Mouse (Mus musculus): Measurements from ENCODE around the gene Ifitm1. TPM values are rescaled to one million over a fixed set of nuclear protein-coding genes. Genes with fewer than 3 reads are reported as not detected.
"Not testable (repeated sequence)": the region's sequence is repeated elsewhere in the genome, so short reads cannot be mapped to it uniquely, and the experiment has no call there.

Ifitm1 gene
- polyA plus RNA-seq, 1 experiment: 161 TPM

GRCm38 (mm10) chr7:140949255-140949654 lies 17.8 kb upstream of the Ifitm1 start:
- no peak for DNase-seq (ENCODE audit: low read depth, low spot score)

DNA sequence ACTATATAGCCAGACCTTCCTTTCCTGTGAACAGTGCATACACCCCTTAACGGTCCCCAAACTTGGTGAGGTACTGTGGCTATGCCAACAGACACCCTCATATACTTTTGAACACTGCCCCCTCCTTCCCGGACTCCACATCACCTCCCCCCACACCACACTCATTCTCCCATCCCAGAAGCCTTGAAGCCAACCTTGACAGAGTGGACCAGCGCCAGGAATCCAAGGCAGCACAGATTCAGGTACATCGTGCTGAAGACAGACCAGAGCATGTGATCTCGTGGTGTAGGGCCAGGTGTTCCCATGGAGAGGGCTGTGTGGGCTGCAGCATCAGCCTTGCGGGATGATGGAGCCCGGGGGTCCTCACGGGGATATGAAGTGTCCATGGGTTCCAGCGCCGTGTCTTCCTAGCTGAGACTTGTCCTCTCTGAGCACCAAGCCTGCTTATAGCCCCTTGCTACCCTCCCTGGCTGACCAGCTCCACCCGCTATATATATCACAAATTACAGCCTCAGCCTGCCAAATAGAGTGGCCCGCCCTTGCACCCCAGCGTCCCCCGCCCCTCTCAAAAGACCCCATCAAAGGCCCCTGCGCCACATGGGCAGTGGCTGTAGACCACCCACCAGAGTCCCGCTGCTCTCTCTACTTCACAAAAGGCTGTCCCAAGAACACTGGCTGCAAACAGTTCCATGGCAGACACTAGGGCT lies 17.0 kb upstream of the Ifitm1 start, which contains the start of gene Ifitm5:
Gene Ifitm5, minus strand, starts transcription at position 468 of the 707 bp plus-strand sequence.
- no peak for DNase-seq (ENCODE audit: low read depth, low spot score)
- 69% methylated on average over 16 of the region's 16 CpGs for WGBS

More at GRCm38 (mm10) chr7:140949255-140949654, 17.8 kb upstream of the Ifitm1 start:
- 84% methylated on average over 6 of the region's 6 CpGs for WGBS

DNA sequence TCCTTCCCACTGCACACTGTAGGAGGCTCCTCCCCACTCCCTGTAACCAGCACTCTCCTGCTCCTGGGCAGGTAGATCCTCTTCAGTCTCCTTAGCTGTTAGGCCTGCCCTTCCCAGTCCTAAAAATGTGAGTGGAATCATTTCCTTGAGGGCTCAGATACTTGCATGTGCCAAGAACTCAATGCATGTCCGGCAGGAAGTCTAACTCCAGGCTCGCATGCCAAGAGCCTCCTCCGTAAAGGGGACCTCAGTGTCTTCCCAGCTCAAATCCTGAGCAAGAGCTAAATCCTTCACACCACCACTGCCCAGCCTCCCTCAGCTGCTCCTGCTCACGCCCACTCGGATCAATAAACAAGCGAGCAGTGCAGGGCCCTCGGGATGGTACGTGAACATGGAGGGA lies 16.0 kb upstream of the Ifitm1 start:
- DNase-seq (ENCODE audit: low read depth, low spot score): no peak
- WGBS: 16% methylated on average over 8 of the region's 8 CpGs

- WGBS: 51% methylated on average over 6 of the region's 6 CpGs
- no peak for DNase-seq (ENCODE audit: low read depth, low spot score)
Observed at GRCm38 (mm10) chr7:140951765-140952164, 15.3 kb upstream of the Ifitm1 start.

DNA sequence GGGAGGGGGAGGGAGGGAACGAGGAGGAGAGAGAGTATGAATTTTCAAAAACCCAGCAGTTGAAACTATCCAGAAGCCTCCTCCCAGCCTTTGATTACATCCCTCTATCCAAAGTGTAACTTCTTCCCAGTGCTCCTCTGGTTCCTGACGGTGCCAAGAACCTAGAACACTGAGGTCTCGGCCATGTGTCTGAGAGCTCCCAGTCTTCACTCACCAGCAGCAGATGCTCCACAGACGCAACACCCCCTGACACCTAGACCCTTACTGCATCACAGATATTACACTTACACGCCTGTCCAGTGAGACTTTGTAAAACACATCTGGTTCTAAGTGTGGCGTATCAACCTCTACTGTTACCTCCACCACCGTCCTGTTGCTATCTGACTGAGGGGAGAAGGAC lies 14.6 kb upstream of the Ifitm1 start:
- WGBS: 67% methylated on average over 7 of the region's 7 CpGs
- DNase-seq (ENCODE audit: low read depth, low spot score): no peak

- 61% methylated on average over 11 of the region's 11 CpGs for WGBS
- no peak for DNase-seq (ENCODE audit: low read depth, low spot score)
Observed at GRCm38 (mm10) chr7:140953133-140953532, 13.9 kb upstream of the Ifitm1 start.

DNA sequence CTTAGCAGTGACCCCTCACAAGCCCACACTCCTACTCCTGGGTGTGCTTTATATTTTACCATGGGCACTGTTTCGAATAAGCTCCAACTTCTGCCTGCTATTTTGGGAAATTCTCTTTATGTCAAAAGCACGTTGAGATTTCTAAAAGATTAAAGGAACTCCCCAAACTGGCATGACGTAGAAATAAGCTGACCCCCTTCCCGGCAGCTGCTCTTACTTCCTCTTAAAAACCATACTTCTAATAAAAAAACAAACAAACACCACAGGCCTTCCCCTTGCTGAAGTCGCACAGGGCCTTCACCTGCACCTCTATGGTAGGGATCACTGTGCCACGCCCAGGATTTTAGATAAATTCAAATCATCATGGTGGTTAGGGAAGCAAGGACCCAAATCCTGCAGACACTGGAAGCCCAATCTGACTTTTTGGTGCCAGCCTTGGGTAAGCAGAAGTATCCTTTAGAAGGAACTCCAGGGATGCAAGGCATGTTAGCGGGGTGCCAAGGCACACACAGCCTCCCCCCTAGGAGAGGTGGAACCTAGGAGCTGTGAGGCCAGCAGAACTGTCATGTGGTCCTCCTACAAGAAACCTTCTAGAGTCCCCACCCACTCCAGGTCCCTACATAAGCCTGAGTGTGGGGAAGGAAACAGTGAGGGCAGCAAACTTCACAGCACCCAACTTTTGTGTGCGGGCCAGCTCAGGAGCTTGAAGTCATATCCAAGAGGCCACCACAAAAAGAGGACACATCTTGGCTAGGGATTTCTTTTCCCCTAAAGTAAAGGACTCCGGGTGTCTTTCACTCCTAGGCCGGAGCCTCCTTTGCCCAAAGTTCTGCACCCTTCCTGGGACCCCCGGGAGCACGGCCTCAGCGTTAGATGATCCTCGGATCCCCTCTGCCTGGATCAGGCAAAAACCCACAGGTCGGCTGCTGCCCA lies 13.0 kb upstream of the Ifitm1 start:
- DNase-seq (ENCODE audit: low read depth, low spot score): no peak
- 24% methylated on average over 15 of the region's 15 CpGs for WGBS

- DNase-seq (ENCODE audit: low read depth, low spot score): no peak
- 3% methylated on average over 9 of the region's 9 CpGs for WGBS
Observed at GRCm38 (mm10) chr7:140954733-140955071, 12.3 kb upstream of the Ifitm1 start.

DNA sequence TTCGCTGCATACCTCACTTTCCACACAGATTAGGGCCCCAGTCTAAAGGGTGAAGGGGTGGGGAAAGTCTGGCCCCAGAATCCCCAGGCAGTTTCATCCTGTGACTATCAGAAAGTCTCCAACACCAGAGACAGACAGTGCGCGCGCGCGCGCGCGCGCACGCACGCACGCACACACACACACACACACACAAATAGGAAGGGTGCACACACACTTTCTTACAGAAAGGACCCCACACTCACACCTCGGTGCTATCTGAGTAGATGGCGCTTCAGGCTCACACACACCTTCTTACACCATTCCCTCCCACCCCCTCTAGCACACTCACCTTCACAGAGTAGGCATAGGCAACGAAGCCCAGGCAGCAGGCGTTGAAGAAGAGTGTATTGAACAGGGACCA lies 11.7 kb upstream of the Ifitm1 start:
- 23% methylated on average over 17 of the region's 17 CpGs for WGBS

GRCm38 (mm10) chr7:140955758-140956555 lies 11.1 kb upstream of the Ifitm1 start, which contains the start of the genes Gm45717 and Ifitm2:
Gene Gm45717 (minus strand): TSS chr7:140955937.
Gene Ifitm2 (minus strand): TSS chr7:140955987.
- DNase-seq (ENCODE audit: low read depth, low spot score): peak; percentile 91

More for the DNA sequence above, 11.7 kb upstream of the Ifitm1 start:
- DNase-seq (ENCODE audit: low read depth, low spot score): no peak

GRCm38 (mm10) chr7:140956556-140956869 lies 10.5 kb upstream of the Ifitm1 start:
- no peak for DNase-seq (ENCODE audit: low read depth, low spot score)
- 24% methylated on average over 6 of the region's 6 CpGs for WGBS

More at GRCm38 (mm10) chr7:140955758-140956555, 11.1 kb upstream of the Ifitm1 start, which contains the start of the genes Gm45717 and Ifitm2:
- 4% methylated on average over 11 of the region's 11 CpGs for WGBS

- no peak for DNase-seq (ENCODE audit: low read depth, low spot score)
- 15% methylated on average over 9 of the region's 9 CpGs for WGBS
Observed at GRCm38 (mm10) chr7:140959181-140959901, 7.7 kb upstream of the Ifitm1 start.

DNA sequence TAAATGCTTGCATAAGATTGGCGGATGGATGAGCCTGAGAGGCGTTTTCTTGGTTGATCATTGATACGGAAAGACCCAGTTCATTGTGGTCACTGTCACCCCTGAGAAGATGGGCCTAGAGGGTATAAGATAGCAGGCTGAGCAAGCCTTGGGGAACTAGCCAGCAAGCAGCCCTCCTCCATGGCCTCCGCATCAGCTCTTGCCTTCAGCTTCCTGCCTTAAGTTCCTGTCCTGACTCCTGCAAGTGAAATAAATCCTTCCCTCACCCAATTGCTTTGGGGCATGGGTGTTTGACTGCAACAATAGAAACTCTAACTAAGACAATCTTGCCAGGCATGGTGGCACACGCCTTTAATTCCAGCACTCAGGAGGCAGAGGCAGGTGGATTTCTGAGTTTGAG lies 7.0 kb upstream of the Ifitm1 start:
- WGBS: 80% methylated on average over 5 of the region's 5 CpGs
- DNase-seq (ENCODE audit: low read depth, low spot score): no peak

GRCm38 (mm10) chr7:140961416-140961815 lies 5.6 kb upstream of the Ifitm1 start:
- 91% methylated on average over 2 of the region's 2 CpGs for WGBS
- DNase-seq (ENCODE audit: low read depth, low spot score): no peak

DNA sequence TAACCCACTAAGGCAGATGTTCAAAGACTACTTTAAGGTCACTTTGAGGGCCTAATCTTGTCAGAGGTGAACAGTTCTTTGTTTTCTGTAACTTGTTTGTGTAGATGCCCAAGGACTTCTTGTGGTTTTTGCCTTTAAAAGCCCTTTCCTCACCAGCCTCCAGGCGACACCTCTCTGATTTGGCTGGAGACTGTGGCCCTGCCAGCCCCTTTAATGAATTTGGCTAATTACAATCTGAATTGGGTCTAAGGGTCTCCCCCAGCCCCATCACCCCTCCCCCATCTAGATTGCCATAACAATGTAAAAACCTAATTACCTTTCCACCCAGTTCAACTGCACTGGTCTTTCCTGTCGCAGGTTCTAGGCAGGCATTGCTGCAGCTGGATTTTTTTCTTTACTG lies 4.3 kb upstream of the Ifitm1 start:
- no peak for DNase-seq (ENCODE audit: low read depth, low spot score)
- WGBS: 92% methylated on average over 2 of the region's 2 CpGs

DNA sequence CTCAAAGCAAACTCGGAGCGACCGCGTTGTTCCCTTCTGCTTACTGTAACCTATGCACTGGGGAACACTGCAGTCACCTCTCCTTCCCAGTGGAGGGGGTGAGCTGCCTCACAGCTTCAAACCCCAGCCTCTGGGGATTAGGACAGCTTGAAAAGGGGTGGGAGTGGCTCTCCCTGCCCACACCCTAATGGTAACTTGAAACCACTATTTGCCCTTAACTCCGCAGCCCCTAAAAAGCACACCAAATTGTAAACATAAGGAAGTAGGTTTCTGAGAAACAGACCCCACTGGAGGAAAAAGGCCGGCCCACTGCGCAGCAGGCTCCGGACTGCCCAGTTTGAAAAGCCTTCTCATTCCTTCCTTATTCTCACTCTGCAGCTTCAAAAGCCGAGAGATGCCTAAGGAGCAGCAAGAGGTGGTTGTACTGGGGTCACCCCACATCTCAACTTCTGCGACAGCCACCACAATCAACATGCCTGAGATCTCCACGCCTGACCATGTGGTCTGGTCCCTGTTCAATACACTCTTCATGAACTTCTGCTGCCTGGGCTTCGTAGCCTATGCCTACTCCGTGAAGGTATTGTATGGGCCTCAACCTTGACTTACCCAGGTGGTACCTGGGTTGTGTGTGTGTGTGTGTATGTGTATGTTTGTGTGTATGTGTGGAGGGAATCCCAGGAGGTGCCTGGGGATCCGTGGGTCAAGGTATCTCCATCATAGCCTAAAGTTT lies 1.0 kb downstream of the Ifitm1 start:
- 52% methylated on average over 14 of the region's 14 CpGs for WGBS
- no peak for DNase-seq (ENCODE audit: low read depth, low spot score)

- 40% methylated on average over 3 of the region's 3 CpGs for WGBS
- not testable (repeated sequence) for DNase-seq (ENCODE audit: low read depth, low spot score)
Observed at GRCm38 (mm10) chr7:140968710-140969109, 1.7 kb downstream of the Ifitm1 start.

DNA sequence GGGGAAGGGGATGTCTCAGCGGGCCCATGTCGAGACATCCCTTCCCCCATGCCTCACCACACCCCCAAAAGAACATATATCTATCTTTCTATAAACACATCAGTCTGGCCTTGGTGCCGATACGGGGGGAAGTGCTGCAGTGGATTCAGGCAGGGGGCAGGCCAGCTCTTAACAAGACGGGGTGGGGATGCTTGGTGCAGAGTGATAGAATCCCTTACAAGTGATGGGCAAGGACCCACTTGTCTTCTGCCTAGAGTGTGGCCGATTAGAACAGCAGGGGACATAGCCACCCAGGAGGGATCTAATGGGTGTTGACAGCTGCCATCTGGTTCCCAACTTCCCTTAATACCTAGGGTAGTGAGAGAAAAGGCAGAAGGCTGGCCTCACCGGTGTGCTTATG lies 3.9 kb downstream of the Ifitm1 start:
- DNase-seq (ENCODE audit: low read depth, low spot score): no peak
- WGBS: 64% methylated on average over 7 of the region's 7 CpGs
